Mouse (Mus musculus) limb, embryonic 12.5 days (tissue): ENCODE data around the gene Sipa1l1. TPM values are rescaled to one million over a fixed set of nuclear protein-coding genes. Genes with fewer than 3 reads are reported as not detected.

ENCODE experiments used
- ATAC-seq: fragments of 200-750 bp; cut with Nextera tagmentation; 2 replicates; pipeline ENCODE4 v1.8.0; 2017; ENCODE audit warnings: low read depth, moderate TSS enrichment; ENCODE audit not compliant: insufficient number of reproducible peaks, insufficient read depth, low FRiP score, low TSS enrichment
- H3K27ac ChIP-seq: fragments of 300-500 bp; sonication (generic); 2 replicates; pipeline ENCODE4 v1.5.1; 2016; ENCODE audit warnings: mild to moderate bottlenecking, moderate library complexity
- H3K27me3 ChIP-seq: fragments of 300-500 bp; sonication (generic); 2 replicates; pipeline ENCODE4 v1.6.1; 2016; ENCODE audit warnings: mild to moderate bottlenecking, moderate library complexity
- H3K36me3 ChIP-seq: fragments of 300-500 bp; sonication (generic); 2 replicates; pipeline ENCODE4 v1.6.1; 2016; ENCODE audit warnings: mild to moderate bottlenecking, moderate library complexity
- H3K4me1 ChIP-seq: fragments of 300-500 bp; sonication (generic); replicated peaks from 2 replicates; pipeline ENCODE4 v1.6.1; 2016
- H3K4me2 ChIP-seq: fragments of 300-500 bp; sonication (generic); 2 replicates; pipeline ENCODE4 v1.6.1; 2016; ENCODE audit warnings: mild to moderate bottlenecking, moderate library complexity
- H3K4me3 ChIP-seq: fragments of 300-500 bp; sonication (generic); replicated peaks from 2 replicates; pipeline ENCODE4 v1.5.1; 2016; ENCODE audit warnings: mild to moderate bottlenecking
- H3K9ac ChIP-seq: fragments of 300-500 bp; sonication (generic); replicated peaks from 2 replicates; pipeline ENCODE4 v1.6.1; 2016; ENCODE audit warnings: mild to moderate bottlenecking, moderate library complexity
- H3K9me3 ChIP-seq: fragments of 300-500 bp; sonication (generic); 2 replicates; pipeline ENCODE4 v1.6.1; 2016; ENCODE audit warnings: mild to moderate bottlenecking, moderate library complexity
- WGBS: fragments of 180-500 bp; shearing (Covaris S2); methylation state at CpG from one replicate; pipeline ENCODE4 v1.1.7; 2016; 5-methylcytosine and 5-hydroxymethylcytosine counted together
- polyA plus RNA-seq: library from polyadenylated mRNA; unstranded; fragments of >200 nt; fragmentation: Nextera tagmentation; extraction: Ambion mirVana; gene quantifications from 2 replicates; pipeline ENCODE4 v1.2.1, GENCODE M21; 2016

Sipa1l1 gene
- 33.1 and 35.7 TPM in 2 replicates for polyA plus RNA-seq

DNA sequence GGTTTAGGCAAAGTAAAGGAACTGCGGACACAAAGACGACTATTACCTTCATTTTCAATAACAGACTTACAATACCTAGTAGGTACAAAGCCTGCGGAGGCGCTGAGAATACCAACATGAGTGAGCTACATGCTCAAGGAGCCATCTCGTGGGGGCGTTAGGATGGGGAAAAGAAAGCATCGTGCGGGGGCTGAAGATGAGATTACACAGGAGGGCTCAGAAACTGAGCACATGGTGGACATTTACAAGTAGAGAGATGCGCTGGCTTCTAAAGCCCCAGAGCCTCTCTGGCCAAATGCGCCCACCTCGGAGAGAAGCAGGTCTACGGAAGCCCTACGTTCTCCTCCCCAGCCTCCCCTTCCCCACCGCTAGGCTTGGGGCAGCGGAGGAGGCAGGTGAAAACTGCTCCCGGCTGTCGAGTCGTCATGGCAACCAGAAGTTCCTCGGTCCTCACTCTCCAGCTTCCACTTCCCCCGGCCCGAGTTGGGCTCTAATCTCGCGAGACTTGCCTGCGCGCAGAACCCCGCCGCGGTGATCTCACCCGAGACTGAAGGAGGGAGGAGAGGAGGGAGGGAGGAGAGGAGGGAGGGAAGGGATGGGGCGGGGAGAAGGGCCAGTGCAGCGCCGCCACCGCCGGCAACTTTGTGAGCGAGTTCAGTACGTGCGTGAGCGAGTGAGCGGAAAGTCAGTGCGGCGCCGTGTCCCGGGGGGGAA lies at the start of gene Sipa1l1:
Gene Sipa1l1 (plus strand): TSS at position 501 of the 714 bp plus-strand sequence.
- Histone ChIP-seq H3K36me3 (no peaks in the 10 kb centered on the region), H3K27ac (peak within 1 kb of the TSS; percentile 97), H3K4me2 (peak within 1 kb of the TSS; percentile 88), H3K27me3 (no peaks in the 10 kb centered on the region), H3K9ac (peak within 1 kb of the TSS; percentile 94), H3K4me3 (peak within 1 kb of the TSS; percentile 89), H3K9me3 (no peaks in the 10 kb centered on the region), H3K4me1 (peaks cover 39% of the 10 kb centered on the region)
- WGBS, result 2% methylated on average over 31 of the region's 43 CpGs
- peak; percentile 85 for ATAC-seq

DNA sequence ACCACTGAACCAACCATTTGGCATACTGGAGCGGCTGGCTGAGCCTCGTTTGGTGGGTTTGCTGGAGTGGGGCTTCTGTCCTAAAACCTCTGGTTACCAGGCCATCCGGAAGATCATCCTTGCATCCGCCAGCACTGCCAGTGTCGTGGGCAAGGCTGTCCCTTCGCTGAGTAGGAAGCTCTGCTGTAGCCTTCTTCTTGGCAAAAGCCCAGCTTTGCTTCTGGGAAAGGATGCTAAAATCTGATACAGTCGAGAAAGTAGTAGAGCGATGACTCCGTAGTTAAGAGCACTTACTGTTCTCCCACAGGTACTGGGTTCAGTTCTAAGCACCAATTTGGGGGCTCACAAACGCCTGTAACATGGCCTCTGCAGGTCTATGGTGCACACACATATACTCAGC lies 47.2 kb upstream of the Sipa1l1 start:
- Histone ChIP-seq H3K36me3 (no peaks in the 10 kb centered on the region), H3K9me3 (no peaks in the 10 kb centered on the region), H3K4me1 (peaks cover 10% of the 10 kb centered on the region; the same call in 1 of the 2 replicates), H3K9ac (no peak overlapping the region), H3K27ac (no peak overlapping the region), H3K4me2 (0 out of 2 replicates have a peak overlapping the region, but pooled peaks have one; percentile 33), H3K27me3 (peaks cover 5% of the 10 kb centered on the region), H3K4me3 (no peak overlapping the region)
- ATAC-seq, result no peak
- 71% methylated on average over 10 of the region's 10 CpGs for WGBS

DNA sequence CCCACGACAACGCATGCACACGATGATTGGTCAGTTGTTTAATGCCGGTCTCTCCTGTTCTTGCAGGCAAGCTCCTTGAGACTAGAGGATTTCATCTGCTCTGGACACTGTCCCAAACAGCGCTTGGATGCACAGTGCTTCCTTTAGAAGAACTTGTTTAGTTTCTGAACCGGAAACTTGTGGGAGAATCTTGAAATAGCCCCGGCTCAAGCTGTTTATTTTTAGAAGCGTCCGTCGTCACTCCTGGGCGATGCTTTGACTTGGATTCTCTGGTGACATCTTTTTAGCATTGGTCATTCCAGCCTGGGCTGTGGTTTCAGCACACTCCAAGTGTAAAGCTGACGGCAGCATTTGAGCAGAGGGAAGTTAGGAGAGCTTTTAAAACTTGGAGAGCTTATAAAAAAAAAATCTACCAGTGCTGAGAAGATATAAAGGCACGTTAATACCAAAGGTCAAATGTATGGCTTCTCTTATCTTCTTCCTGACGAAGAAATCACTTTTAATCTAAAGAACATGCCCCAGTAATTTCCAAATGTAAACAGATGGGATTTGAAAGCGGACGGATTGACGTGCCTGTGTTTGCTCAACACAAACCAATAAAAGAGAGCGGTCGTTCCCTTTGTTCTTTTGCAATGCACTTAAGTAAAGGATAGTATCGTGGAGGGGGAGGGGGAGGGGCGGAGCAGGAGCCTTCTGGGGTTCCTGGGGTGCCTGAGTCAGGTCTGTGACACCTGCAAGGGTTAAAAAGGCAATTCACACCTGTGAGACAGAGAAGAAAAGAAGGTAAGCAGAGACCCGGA lies 46.5 kb upstream of the Sipa1l1 start:
- peaks cover 5% of the 10 kb centered on the region for H3K27me3 ChIP-seq
- ATAC-seq, result no peak
- H3K4me1 ChIP-seq, result peaks cover 10% of the 10 kb centered on the region; the same call in 1 of the 2 replicates
- H3K9me3 ChIP-seq, result no peaks in the 10 kb centered on the region
- WGBS, result 11% methylated on average over 22 of the region's 22 CpGs
- no peaks in the 10 kb centered on the region for H3K36me3 ChIP-seq
- no peak overlapping the region for H3K9ac ChIP-seq
- no peak overlapping the region for H3K4me3 ChIP-seq
- H3K27ac ChIP-seq, result no peak overlapping the region
- H3K4me2 ChIP-seq, result peak overlapping the region; percentile 33

DNA sequence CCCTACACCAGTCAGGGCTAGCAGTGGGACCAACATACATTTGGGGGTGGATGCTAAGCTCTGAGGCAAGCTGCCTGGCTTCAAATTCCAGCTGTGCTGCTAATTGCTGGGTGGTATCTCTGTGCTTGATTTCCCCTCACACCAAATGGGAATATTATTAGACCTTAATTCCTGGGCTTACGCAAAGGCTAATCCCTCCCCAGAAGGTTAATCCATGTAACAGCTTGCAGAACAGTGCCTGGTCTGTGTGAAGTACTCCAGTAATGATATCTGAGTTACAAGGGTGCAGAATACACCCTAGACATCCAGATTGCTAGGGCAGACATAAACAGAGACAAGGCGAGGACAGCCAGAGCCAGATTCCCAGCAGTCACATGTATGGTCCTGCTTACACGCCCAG lies 42.3 kb upstream of the Sipa1l1 start:
- ATAC-seq, result no peak
- Histone ChIP-seq H3K27me3 (peaks cover 5% of the 10 kb centered on the region), H3K4me1 (peaks cover 10% of the 10 kb centered on the region; the same call in 1 of the 2 replicates), H3K4me2 (no peak overlapping the region), H3K36me3 (no peaks in the 10 kb centered on the region), H3K27ac (no peak overlapping the region), H3K9me3 (no peaks in the 10 kb centered on the region), H3K9ac (no peak overlapping the region), H3K4me3 (no peak overlapping the region)
- 30% methylated on average over 3 of the region's 3 CpGs for WGBS

DNA sequence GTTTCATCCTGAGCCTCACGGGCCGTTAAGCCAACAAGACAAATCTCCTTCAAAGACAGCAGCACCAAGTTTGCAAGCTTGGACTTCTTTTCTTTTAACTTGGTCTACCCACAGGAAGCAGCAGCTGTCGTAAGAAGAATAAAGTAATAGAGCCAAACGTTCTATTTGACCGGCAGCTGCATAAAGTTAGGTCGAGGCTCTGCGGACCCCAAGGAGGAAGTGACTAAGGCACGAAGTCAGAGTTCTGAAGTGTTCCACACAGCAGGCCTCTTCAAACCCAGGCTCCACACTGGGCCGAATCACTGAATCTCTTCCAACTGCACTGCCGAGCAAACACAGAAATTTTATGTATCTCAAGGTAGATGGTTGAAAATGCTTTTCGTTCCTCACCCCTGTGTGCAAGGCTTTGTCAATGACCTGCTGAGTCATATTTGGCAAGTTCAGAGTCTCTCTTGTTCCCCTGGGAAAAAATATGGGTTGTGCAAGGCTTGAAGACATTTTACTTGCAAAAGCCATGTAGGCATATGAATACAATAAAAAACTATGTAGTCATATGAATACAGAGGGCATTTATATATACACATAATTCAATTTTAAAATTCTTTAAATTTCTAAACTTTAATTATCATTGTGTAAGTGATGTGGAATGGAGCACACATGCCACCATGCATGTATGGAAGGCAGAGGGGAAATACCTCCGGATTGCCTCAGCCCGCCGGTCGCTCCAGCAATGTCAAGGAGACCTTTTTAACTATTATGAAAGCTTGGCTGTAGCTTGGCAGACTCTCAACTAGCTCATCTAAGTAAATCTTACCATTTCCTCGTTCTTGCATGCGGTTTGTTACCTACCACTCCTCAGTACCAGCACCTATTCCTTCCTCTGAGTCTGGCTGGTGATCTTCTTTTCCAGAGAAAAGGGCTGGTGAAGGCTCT lies 29.6 kb upstream of the Sipa1l1 start:
- Histone ChIP-seq H3K4me3 (no peak overlapping the region), H3K4me2 (no peak overlapping the region), H3K27me3 (no peaks in the 10 kb centered on the region), H3K36me3 (no peaks in the 10 kb centered on the region), H3K27ac (no peak overlapping the region), H3K9ac (no peak overlapping the region), H3K9me3 (no peaks in the 10 kb centered on the region), H3K4me1 (no peaks in the 10 kb centered on the region)
- ATAC-seq, result no peak
- 89% methylated on average over 17 of the region's 17 CpGs for WGBS

DNA sequence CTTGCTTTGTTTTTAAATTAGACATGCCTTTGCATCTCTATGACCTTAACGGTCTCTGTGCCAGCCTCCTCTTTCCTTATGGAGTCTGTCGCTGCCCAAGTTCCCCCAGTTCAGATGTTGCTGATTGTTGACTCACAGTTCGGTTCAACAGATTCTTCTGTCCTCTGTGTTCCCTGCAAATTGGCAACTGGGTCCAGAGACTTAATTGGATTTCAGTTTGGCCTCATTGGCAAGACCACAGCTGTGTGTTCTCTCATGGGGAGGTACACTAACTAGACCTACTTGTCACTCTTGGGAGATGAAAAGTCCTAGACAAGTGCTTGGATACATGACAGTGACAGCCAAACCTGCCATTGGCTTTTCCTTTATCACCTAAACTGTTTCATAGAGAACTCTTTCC lies 25.7 kb upstream of the Sipa1l1 start:
- Histone ChIP-seq H3K4me1 (no peaks in the 10 kb centered on the region), H3K36me3 (no peaks in the 10 kb centered on the region), H3K27me3 (0 out of 2 replicates have a peak, but pooled peaks cover 3% of the 10 kb centered on the region), H3K4me2 (no peak overlapping the region), H3K4me3 (no peak overlapping the region), H3K9ac (no peak overlapping the region), H3K9me3 (no peaks in the 10 kb centered on the region), H3K27ac (no peak overlapping the region)
- WGBS, result 84% methylated on average over 3 of the region's 3 CpGs
- no peak for ATAC-seq

DNA sequence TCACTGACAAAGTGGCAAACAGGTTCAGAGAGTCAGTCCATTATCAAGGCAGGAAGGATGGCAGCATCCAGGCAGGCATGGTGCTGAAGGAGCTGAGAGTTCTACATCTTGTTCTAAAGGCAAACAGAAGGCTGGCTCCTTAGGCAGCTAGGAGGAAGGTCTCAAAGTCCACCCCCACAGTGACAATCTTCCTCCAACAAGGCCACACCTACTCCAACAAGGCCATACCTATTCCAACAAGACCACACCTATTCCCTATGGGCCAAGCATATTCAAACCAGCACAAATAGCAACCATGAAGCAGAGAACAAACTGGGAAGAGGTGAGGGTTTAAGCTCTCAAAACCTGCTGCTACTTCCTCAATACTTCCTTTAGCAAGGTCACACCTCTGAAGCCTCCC lies 23.9 kb upstream of the Sipa1l1 start:
- Histone ChIP-seq H3K4me2 (no peak overlapping the region), H3K9ac (no peak overlapping the region), H3K4me1 (no peaks in the 10 kb centered on the region), H3K36me3 (no peaks in the 10 kb centered on the region), H3K27me3 (0 out of 2 replicates have a peak, but pooled peaks cover 3% of the 10 kb centered on the region), H3K27ac (no peak overlapping the region), H3K4me3 (no peak overlapping the region), H3K9me3 (no peaks in the 10 kb centered on the region)
- ATAC-seq, result no peak

DNA sequence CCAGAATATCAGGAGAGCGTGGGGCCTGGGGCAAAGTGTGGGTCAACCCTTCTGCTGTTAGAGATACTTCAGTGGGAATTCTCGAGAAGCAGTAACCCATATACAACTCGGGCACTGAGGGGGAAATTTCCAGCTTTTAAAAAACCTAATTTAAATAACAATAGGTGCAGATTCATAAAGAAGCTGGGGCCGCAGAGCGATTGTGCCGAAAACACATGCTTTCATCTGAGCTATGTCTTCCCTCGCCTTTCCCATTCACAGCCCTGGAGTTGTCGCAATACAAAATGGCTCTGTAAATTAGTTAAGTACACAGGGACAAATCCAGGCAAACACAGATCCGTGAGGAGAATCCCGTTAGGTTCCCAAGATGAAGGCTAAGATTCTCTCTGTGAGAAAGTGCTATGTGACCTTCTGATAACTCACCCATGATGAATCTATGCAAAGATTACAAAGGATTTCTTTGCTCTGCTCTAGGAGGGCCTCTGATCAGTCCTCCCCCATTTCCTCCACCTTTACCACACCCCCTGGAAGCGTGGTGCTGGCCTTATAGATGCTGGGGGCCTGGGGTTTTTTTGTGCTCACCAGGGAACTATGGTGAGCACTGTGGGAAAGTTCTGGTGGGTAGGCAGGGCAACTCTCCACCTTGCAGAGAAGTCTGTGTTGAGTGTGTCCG lies 22.0 kb upstream of the Sipa1l1 start:
- Histone ChIP-seq H3K9me3 (no peaks in the 10 kb centered on the region), H3K4me1 (no peaks in the 10 kb centered on the region), H3K27me3 (0 out of 2 replicates have a peak, but pooled peaks cover 3% of the 10 kb centered on the region), H3K36me3 (no peaks in the 10 kb centered on the region), H3K9ac (no peak overlapping the region), H3K27ac (no peak overlapping the region), H3K4me3 (no peak overlapping the region), H3K4me2 (no peak overlapping the region)
- WGBS, result 81% methylated on average over 12 of the region's 12 CpGs
- no peak for ATAC-seq

DNA sequence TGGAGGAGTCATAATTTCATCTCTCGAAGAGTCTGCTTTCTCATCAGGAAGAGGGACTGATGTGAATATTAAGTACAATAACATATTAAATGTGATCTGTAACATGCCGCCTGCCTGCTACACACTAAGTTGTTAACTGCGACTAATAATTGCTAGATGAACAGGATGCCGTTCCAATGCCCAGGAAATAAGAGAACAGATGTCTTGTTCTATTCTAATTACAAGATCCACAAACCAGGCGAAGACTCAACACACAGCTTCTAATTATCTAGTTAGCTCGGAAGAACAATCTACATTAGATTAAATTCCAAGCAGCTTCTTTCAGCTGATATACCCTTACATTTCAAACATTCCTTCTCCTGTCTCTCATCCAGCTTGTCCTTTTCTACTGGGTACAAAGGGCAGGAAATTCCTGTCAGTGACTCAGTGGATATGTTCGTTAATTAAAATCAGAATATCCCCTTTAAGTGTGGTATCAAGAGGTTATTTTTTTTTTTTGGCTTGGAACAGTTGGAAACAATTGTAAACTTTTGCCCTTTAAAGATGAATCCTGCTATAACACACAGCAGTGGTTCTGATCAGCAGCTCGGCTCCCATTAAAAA lies 20.7 kb upstream of the Sipa1l1 start:
- Histone ChIP-seq H3K27me3 (0 out of 2 replicates have a peak, but pooled peaks cover 3% of the 10 kb centered on the region), H3K4me2 (no peak overlapping the region), H3K36me3 (no peaks in the 10 kb centered on the region), H3K27ac (no peak overlapping the region), H3K4me1 (no peaks in the 10 kb centered on the region), H3K4me3 (no peak overlapping the region), H3K9ac (no peak overlapping the region), H3K9me3 (no peaks in the 10 kb centered on the region)
- 62% methylated on average over 8 of the region's 8 CpGs for WGBS
- ATAC-seq, result no peak

DNA sequence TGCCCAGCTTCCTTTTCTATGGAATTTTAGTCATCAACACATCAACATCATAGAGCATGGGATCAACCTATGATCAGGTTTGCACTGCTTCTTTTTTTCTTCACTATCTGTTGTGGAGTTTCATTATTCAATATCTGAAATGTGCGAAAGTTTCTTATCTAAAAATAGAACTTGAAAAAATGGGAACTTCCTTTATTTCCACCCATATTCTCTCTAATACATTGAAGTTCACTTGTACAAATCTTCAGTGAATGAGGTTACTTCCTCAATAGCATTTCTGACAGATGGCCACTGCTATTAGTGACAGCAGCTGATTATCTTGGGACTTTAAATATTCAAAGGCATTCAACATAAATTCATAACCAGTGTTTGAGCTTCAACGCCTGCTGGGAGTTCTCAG lies 18.1 kb upstream of the Sipa1l1 start:
- Histone ChIP-seq H3K4me3 (no peak overlapping the region), H3K4me1 (no peaks in the 10 kb centered on the region), H3K9ac (no peak overlapping the region), H3K4me2 (no peak overlapping the region), H3K27me3 (0 out of 2 replicates have a peak, but pooled peaks cover 3% of the 10 kb centered on the region), H3K27ac (no peak overlapping the region), H3K9me3 (no peaks in the 10 kb centered on the region), H3K36me3 (no peaks in the 10 kb centered on the region)
- WGBS, result 84% methylated on average over 2 of the region's 2 CpGs
- no peak for ATAC-seq
